ENCODE assay signal across 19 mouse cellular contexts in genomic region chr11:114818185-114818584, GRCm38 (mm10). TPM values are rescaled to one million over a fixed set of nuclear protein-coding genes. Genes with fewer than 3 reads are reported as not detected.
DNase-seq lines count a peak whose midpoint lies in the region; ATAC-seq and TF ChIP-seq lines count a peak whose summit lies in the region.
"Had no signal": no experiment of that assay in that cellular context is flagged by ENCODE, and none has a peak within 500 bp of the region (broad histone marks: within the 10 kb centered on the region; RNA-seq: fewer than 3 reads in every experiment).

No protein-coding gene starts in this region.

- peak; percentile 78 for ATAC-seq in Patski
- ATAC-seq in embryonic facial prominence, embryonic 12.5 days (ENCODE audit: insufficient number of reproducible peaks, insufficient read depth, low FRiP score, low TSS enrichment), result 0 out of 2 replicates have a peak, but pooled peaks have one; percentile 3
- ATAC-seq in inflammation-experienced regulatory T-cells, adult 6 months, result no peak
- ATAC-seq: hindbrain, postnatal 0 days; midbrain, embryonic 13.5 days had no signal

- peak; percentile 22 for TF ChIP-seq POLR2A in myocyte (IDR thresholded peaks at IDR 0.05; ENCODE audit: insufficient read length, low read depth)

- DNase-seq in layer of hippocampus, adult 9-11 months, result peak; percentile 30
- no peak for DNase-seq in layer of hippocampus, adult 18-20 months (ENCODE audit: low spot score in 2 of 2)
- peak; percentile 82 for DNase-seq in Patski (ENCODE audit: low read depth, low spot score)
- DNase-seq in right cerebral cortex, postnatal 25 days, result no peak
- DNase-seq: adrenal gland, postnatal 10 days; cerebellum, adult 9-10 months; kidney, adult 8-10 months; right cerebral cortex, postnatal 4 days; thymus, adult 2 months had no signal

- no peak overlapping the region for H3ac ChIP-seq in myocyte (ENCODE audit: control insufficient read depth, insufficient read length)

- WGBS in embryonic facial prominence, embryonic 12.5 days, result 91% methylated on average over 7 of the region's 7 CpGs

- no peaks in the 10 kb centered on the region for H3K79me2 ChIP-seq in myocyte (ENCODE audit: control insufficient read depth, insufficient read depth)

- H3K9me3 ChIP-seq in embryonic facial prominence, embryonic 12.5 days, result no peaks in the 10 kb centered on the region
- H3K9me3 ChIP-seq: limb, embryonic 15.5 days; lung, embryonic 15.5 days; midbrain, embryonic 13.5 days had no signal

- no peak for TF ChIP-seq CTCF in Patski (IDR thresholded peaks at IDR 0.05)

- peaks cover 27% of the 10 kb centered on the region for H3K4me1 ChIP-seq in embryonic facial prominence, embryonic 12.5 days

- CTCF ChIA-PET in Patski (lab: Charles Lee), result interaction anchor here (0.9 to 1.3 kb wide), 4 partner anchors 8 to 60 kb away, joined by 3 to 5 read pairs (median 3); no protein-coding TSS in a partner anchor

- POLR2A ChIA-PET in Patski (lab: Charles Lee), result interaction anchor here (0.7 to 4.2 kb wide), 9 partner anchors 10 to 60 kb away, joined by 3 to 64 read pairs (median 4); partner anchors contain the start of gene Gprc5c

- no peak overlapping the region for H3K27ac ChIP-seq in embryonic facial prominence, embryonic 12.5 days
- H3K27ac ChIP-seq: hindbrain, postnatal 0 days; limb, embryonic 15.5 days; lung, embryonic 15.5 days; midbrain, embryonic 13.5 days had no signal

- no peak overlapping the region for H3K4me2 ChIP-seq in embryonic facial prominence, embryonic 12.5 days (replicated peaks)
- H3K4me2 ChIP-seq in myocyte (ENCODE audit: low read depth), result peak overlapping the region; percentile 65
- H3K4me2 ChIP-seq: limb, embryonic 15.5 days; lung, embryonic 15.5 days; midbrain, embryonic 13.5 days had no signal

- no peak overlapping the region for H3K4me3 ChIP-seq in embryonic facial prominence, embryonic 12.5 days
- H3K4me3 ChIP-seq in myocyte, result peak overlapping the region; percentile 21
- H3K4me3 ChIP-seq: limb, embryonic 15.5 days; lung, embryonic 15.5 days; midbrain, embryonic 13.5 days had no signal

- H3K27me3 ChIP-seq in Patski (no peaks in the 10 kb centered on the region), myocyte (ENCODE audit: control insufficient read depth, insufficient read depth, insufficient read length) (no peaks in the 10 kb centered on the region)
- no peaks in the 10 kb centered on the region for H3K27me3 ChIP-seq in embryonic facial prominence, embryonic 12.5 days
- H3K27me3 ChIP-seq: limb, embryonic 15.5 days; lung, embryonic 15.5 days had no signal

- in situ Hi-C loops in Patski (cut with MboI; ENCODE audit: low pct_unique_long_range_greater_than_20kb), result loop anchor here (5.0 kb wide), 2 partner anchors 34 to 59 kb away; partner anchors contain the start of gene Gprc5c

- no peak overlapping the region for H3K9ac ChIP-seq in embryonic facial prominence, embryonic 12.5 days
- H3K9ac ChIP-seq: limb, embryonic 15.5 days; lung, embryonic 15.5 days; midbrain, embryonic 13.5 days had no signal

- no peaks in the 10 kb centered on the region for H3K36me3 ChIP-seq in embryonic facial prominence, embryonic 12.5 days
- H3K36me3 ChIP-seq in myocyte (ENCODE audit: control insufficient read depth, insufficient read depth), result no peaks in the 10 kb centered on the region
- H3K36me3 ChIP-seq: limb, embryonic 15.5 days; lung, embryonic 15.5 days; midbrain, embryonic 13.5 days had no signal

TF ChIP-seq in myocyte, 11 proteins besides CTCF, POLR2A, EP300 and RAD21:
- TF ChIP-seq REST (IDR thresholded peaks at IDR 0.05; ENCODE audit: insufficient read depth, insufficient read length) (no peak), TCF3 (IDR thresholded peaks at IDR 0.05; ENCODE audit: insufficient read length, low read depth) (no peak), USF1 (IDR thresholded peaks at IDR 0.05; ENCODE audit: low read depth) (no peak), CEBPB (IDR thresholded peaks at IDR 0.05; ENCODE audit: insufficient read depth, poor library complexity, severe bottlenecking) (no peak), MAX (IDR thresholded peaks at IDR 0.05; ENCODE audit: low read depth) (no peak), MYOG (IDR thresholded peaks at IDR 0.05; ENCODE audit: control insufficient read depth in 1 of 3, insufficient read depth in 1 of 3, insufficient read length in 2 of 3, low read depth in 2 of 3) (peak in 1 of 3 experiments; percentile 74), POLR2AphosphoS2 (IDR thresholded peaks at IDR 0.05; ENCODE audit: insufficient read length, low read depth) (no peak), TCF12 (IDR thresholded peaks at IDR 0.05; ENCODE audit: insufficient read depth, poor library complexity, severe bottlenecking) (no peak), SRF (IDR thresholded peaks at IDR 0.05; ENCODE audit: control insufficient read depth, insufficient read length, low read depth) (no peak), E2F4 (IDR thresholded peaks at IDR 0.05; ENCODE audit: insufficient read depth) (no peak), MYOD1 (IDR thresholded peaks at IDR 0.05; ENCODE audit: control insufficient read depth in 1 of 3, insufficient read length in 2 of 3, low read depth in 2 of 3) (peak in 1 of 3 experiments; percentile 58)

RNA-seq across cellular contexts. Expression of gene Gpr142, which starts 19.5 kb away (rescaled TPM):
- not detected for total RNA-seq in layer of hippocampus, adult 18-20 months (2021)
- polyA plus RNA-seq in Patski (2021) (0.12 TPM), myocyte (2012; fragmentation: generic; extraction: Trizol) (0.07 TPM)
- polyA plus RNA-seq in embryonic facial prominence, embryonic 12.5 days (2016; fragmentation: Nextera tagmentation; extraction: Ambion mirVana), result not detected in 2 replicates
- polyA plus RNA-seq in inflammation-experienced regulatory T-cells, adult 6 months (2017; shearing (Covaris generic)), result not detected
- total RNA-seq: adrenal gland, postnatal 10 days; heart, postnatal 10 days; left cerebral cortex, adult 8-10 months had no signal
- polyA plus RNA-seq: hindbrain, postnatal 0 days; limb, embryonic 15.5 days; lung, embryonic 15.5 days; midbrain, embryonic 13.5 days; neural tube, embryonic 11.5 days; thymus, adult 2 months had no signal

RNA-seq across cellular contexts. Expression of gene Btbd17, which starts 22.4 kb away (rescaled TPM):
- 10 to 100 TPM; 18.7 to 23.2 TPM for total RNA-seq in layer of hippocampus, adult 18-20 months (2021)
- polyA plus RNA-seq in Patski (2021) (0.45 TPM), myocyte (2012; fragmentation: generic; extraction: Trizol) (34.0 TPM)
- 7.6 and 8.7 TPM in 2 replicates for polyA plus RNA-seq in embryonic facial prominence, embryonic 12.5 days (2016; fragmentation: Nextera tagmentation; extraction: Ambion mirVana)
- not detected for polyA plus RNA-seq in inflammation-experienced regulatory T-cells, adult 6 months (2017; shearing (Covaris generic))

RNA-seq across cellular contexts. Expression of gene Gprc5c, which starts 32.8 kb away (rescaled TPM):
- total RNA-seq in layer of hippocampus, adult 18-20 months (2021), result 1 to 10 TPM; 3.3 to 3.7 TPM
- 234 TPM for polyA plus RNA-seq in Patski (2021)
- polyA plus RNA-seq in embryonic facial prominence, embryonic 12.5 days (2016; fragmentation: Nextera tagmentation; extraction: Ambion mirVana), result 55.7 and 56.3 TPM in 2 replicates
- 172 TPM for polyA plus RNA-seq in myocyte (2012; fragmentation: generic; extraction: Trizol)
- polyA plus RNA-seq in inflammation-experienced regulatory T-cells, adult 6 months (2017; shearing (Covaris generic)), result not detected

RNA-seq across cellular contexts. Expression of gene Kif19a, which starts 53.0 kb away (rescaled TPM):
- 1 to 10 TPM; 3.0 to 3.1 TPM for total RNA-seq in layer of hippocampus, adult 18-20 months (2021)
- polyA plus RNA-seq in Patski (2021) (0.49 TPM), myocyte (2012; fragmentation: generic; extraction: Trizol) (5.4 TPM)
- 2.1 and 2.4 TPM in 2 replicates for polyA plus RNA-seq in embryonic facial prominence, embryonic 12.5 days (2016; fragmentation: Nextera tagmentation; extraction: Ambion mirVana)
- under 1 TPM in 1 of 3 experiments, not detected in 2; 0.33 TPM for polyA plus RNA-seq in inflammation-experienced regulatory T-cells, adult 6 months (2017; shearing (Covaris generic))

Comparison
In these comparisons a context has a peak if more than half of its experiments do, and no peak if none do; other contexts are left out.
1. DNase-seq: peak in layer of hippocampus, adult 9-11 months (single experiment) and Patski (single experiment); none in layer of hippocampus, adult 18-20 months (0 of 2) and right cerebral cortex, postnatal 25 days (single experiment).
2. RNA of gene Gprc5c, which starts 32.8 kb away (polyA plus RNA-seq): 234 TPM in Patski (single experiment), 172 TPM in myocyte (single experiment) and 55.7 to 56.3 TPM in embryonic facial prominence, embryonic 12.5 days; not detected in inflammation-experienced regulatory T-cells, adult 6 months; every median in the first group is over 10 times any median in the second.